Comparison of ENCODE assay signal across 31 mouse cellular contexts in genomic region chr1:174422959-174423358, GRCm38 (mm10). TPM values are rescaled to one million over a fixed set of nuclear protein-coding genes. Genes with fewer than 3 reads are reported as not detected.
"Had no signal": no experiment of that assay in that cellular context is flagged by ENCODE, and none has a peak within 500 bp of the region (broad histone marks: within the 10 kb centered on the region; RNA-seq: fewer than 3 reads in every experiment).

No protein-coding gene starts in this region.

- H3K27me3 ChIP-seq: intestine, embryonic 15.5 days; kidney, embryonic 15.5 days; megakaryocyte, embryonic 14.5 days; neural tube, embryonic 13.5 days had no signal

- H3K27ac ChIP-seq: intestine, embryonic 15.5 days; kidney, embryonic 15.5 days; left cerebral cortex, adult 2 months; macrophage; neural tube, embryonic 13.5 days had no signal

- H3K9me3 ChIP-seq: intestine, embryonic 15.5 days; kidney, embryonic 15.5 days; megakaryocyte, embryonic 14.5 days; neural tube, embryonic 13.5 days had no signal

- H3K4me3 ChIP-seq: intestine, embryonic 15.5 days; kidney, embryonic 15.5 days; left cerebral cortex, adult 2 months; megakaryocyte, embryonic 14.5 days; neural tube, embryonic 13.5 days had no signal

- ATAC-seq: intestine, embryonic 15.5 days had no signal

- H3K4me2 ChIP-seq: intestine, embryonic 15.5 days; kidney, embryonic 15.5 days; midbrain, embryonic 11.5 days; neural tube, embryonic 13.5 days had no signal

- H3K4me1 ChIP-seq: intestine, embryonic 15.5 days; kidney, embryonic 15.5 days; neural tube, embryonic 13.5 days had no signal

- H3K9ac ChIP-seq: intestine, embryonic 15.5 days; kidney, embryonic 15.5 days; neural tube, embryonic 13.5 days had no signal

- DNase-seq: kidney, adult 11 months; kidney, adult 8-10 months; kidney, postnatal 10 days; kidney, postnatal 36 days; layer of hippocampus, postnatal 36 days; lung, adult 18-20 months; lung, postnatal 14 days; midbrain, embryonic 14.5 days; retina, postnatal 1 day; right cerebral cortex, postnatal 25 days; spleen, adult 18-20 months; thymus, adult 18-20 months; thymus, postnatal 4 days had no signal

- H3K36me3 ChIP-seq: intestine, embryonic 15.5 days; kidney, embryonic 15.5 days; neural tube, embryonic 13.5 days had no signal

RNA-seq across cellular contexts. Expression of gene Olfr414, which starts 0.9 kb away (rescaled TPM):
- total RNA-seq: layer of hippocampus, adult 8-10 months; layer of hippocampus, postnatal 10 days; layer of hippocampus, postnatal 36 days; left cerebral cortex, adult 2 months; left cerebral cortex, postnatal 10 days; left cerebral cortex, postnatal 36 days; midbrain, postnatal 0 days; neutrophil, adult 5-6 weeks had no signal
- polyA plus RNA-seq: intestine, embryonic 15.5 days; kidney, embryonic 15.5 days; limb, embryonic 11.5 days; limb, embryonic 14.5 days; lung, embryonic 16.5 days; macrophage; midbrain, embryonic 11.5 days; midbrain, embryonic 14.5 days; midbrain, postnatal 0 days; neural tube, embryonic 13.5 days; testis, adult 2 months had no signal

RNA-seq across cellular contexts. Expression of gene Olfr220, which starts 18.9 kb away (rescaled TPM):
- total RNA-seq: layer of hippocampus, adult 8-10 months; layer of hippocampus, postnatal 10 days; layer of hippocampus, postnatal 36 days; left cerebral cortex, adult 2 months; left cerebral cortex, postnatal 10 days; left cerebral cortex, postnatal 36 days; midbrain, postnatal 0 days had no signal
- polyA plus RNA-seq: intestine, embryonic 15.5 days; kidney, embryonic 15.5 days; limb, embryonic 11.5 days; limb, embryonic 14.5 days; lung, embryonic 16.5 days; macrophage; midbrain, embryonic 11.5 days; midbrain, embryonic 14.5 days; midbrain, postnatal 0 days; neural tube, embryonic 13.5 days; stomach, embryonic 16.5 days; testis, adult 2 months had no signal

RNA-seq across cellular contexts. Expression of gene Olfr248, which starts 32.1 kb away (rescaled TPM):
- total RNA-seq: layer of hippocampus, adult 8-10 months; layer of hippocampus, postnatal 10 days; layer of hippocampus, postnatal 36 days; left cerebral cortex, adult 2 months; left cerebral cortex, postnatal 10 days; left cerebral cortex, postnatal 36 days; midbrain, postnatal 0 days; neutrophil, adult 5-6 weeks had no signal
- polyA plus RNA-seq: intestine, embryonic 15.5 days; kidney, embryonic 15.5 days; limb, embryonic 11.5 days; limb, embryonic 14.5 days; lung, embryonic 16.5 days; macrophage; midbrain, embryonic 11.5 days; midbrain, embryonic 14.5 days; midbrain, postnatal 0 days; neural tube, embryonic 13.5 days; stomach, embryonic 16.5 days; testis, adult 2 months had no signal

RNA-seq across cellular contexts. Expression of gene Olfr417, which starts 58.0 kb away (rescaled TPM):
- total RNA-seq: layer of hippocampus, adult 8-10 months; layer of hippocampus, postnatal 10 days; layer of hippocampus, postnatal 36 days; left cerebral cortex, adult 2 months; left cerebral cortex, postnatal 10 days; left cerebral cortex, postnatal 36 days; midbrain, postnatal 0 days; neutrophil, adult 5-6 weeks had no signal
- polyA plus RNA-seq: intestine, embryonic 15.5 days; kidney, embryonic 15.5 days; limb, embryonic 11.5 days; limb, embryonic 14.5 days; lung, embryonic 16.5 days; macrophage; midbrain, embryonic 11.5 days; midbrain, embryonic 14.5 days; midbrain, postnatal 0 days; neural tube, embryonic 13.5 days; stomach, embryonic 16.5 days; testis, adult 2 months had no signal
